7 mouse cellular contexts compared by ENCODE assay signal in genomic region chr12:34714266-34714939, GRCm38 (mm10).
DNase-seq lines count a peak whose midpoint lies in the region; ATAC-seq and TF ChIP-seq lines count a peak whose summit lies in the region.

No protein-coding gene starts in this region.

- no peaks in the 10 kb centered on the region for H3K27me3 ChIP-seq in heart, embryonic 16.5 days (ENCODE audit: control insufficient read depth, insufficient read depth, low read length)
- no peaks in the 10 kb centered on the region for H3K27me3 ChIP-seq in liver, embryonic 14.5 days (ENCODE audit: control insufficient read depth, insufficient read depth, low read length)

- no peaks in the 10 kb centered on the region for H3K9me3 ChIP-seq in heart, embryonic 16.5 days (replicated peaks; ENCODE audit: control insufficient read depth, low read length)
- no peaks in the 10 kb centered on the region for H3K9me3 ChIP-seq in liver, embryonic 14.5 days (ENCODE audit: control insufficient read depth, low read length)

- no peak for TF ChIP-seq EP300 in liver, embryonic 14.5 days (IDR thresholded peaks at IDR 0.05; ENCODE audit: low read depth)

- peak overlapping the region; percentile 48 for H3K4me3 ChIP-seq in heart, embryonic 16.5 days (ENCODE audit: low read length)
- peak overlapping the region; percentile 16 to 21 for H3K4me3 ChIP-seq in liver, embryonic 14.5 days (ENCODE audit: insufficient read depth in 1 of 2, low read depth in 2 of 2, low read length in 2 of 2)

- H3K9ac ChIP-seq in heart, embryonic 16.5 days (ENCODE audit: low read length) = peak overlapping the region; percentile 62
- H3K9ac ChIP-seq in liver, embryonic 14.5 days (replicated peaks) = no peak overlapping the region

- no peaks in the 10 kb centered on the region for H3K36me3 ChIP-seq in heart, embryonic 16.5 days (ENCODE audit: control insufficient read depth, insufficient read depth)
- H3K36me3 ChIP-seq in liver, embryonic 14.5 days (replicated peaks; ENCODE audit: control insufficient read depth, insufficient read depth, low read depth) = no peaks in the 10 kb centered on the region

- peak overlapping the region; percentile 79 for H3K27ac ChIP-seq in heart, embryonic 16.5 days (ENCODE audit: low read length)
- H3K27ac ChIP-seq in liver, embryonic 14.5 days = no peak overlapping the region

- H3K4me1 ChIP-seq in heart, embryonic 16.5 days (ENCODE audit: control insufficient read depth, insufficient read depth, low read length) = peaks cover 9% of the 10 kb centered on the region
- no peaks in the 10 kb centered on the region for H3K4me1 ChIP-seq in liver, embryonic 14.5 days (replicated peaks; ENCODE audit: control insufficient read depth in 2 of 2, insufficient read depth in 2 of 2, low read length in 1 of 2)

- peak; percentile 26 to 32 for DNase-seq in B cell, adult 2 months
- no peak for DNase-seq in liver, embryonic 14.5 days (ENCODE audit: low read depth in 3 of 3, low spot score in 3 of 3)
- no peak for DNase-seq in frontal cortex, postnatal 10 days (ENCODE audit: low spot score in 2 of 2)
- DNase-seq in retina, postnatal 1 day = no peak
- no peak for DNase-seq in thymus, postnatal 10 days (ENCODE audit: low spot score in 2 of 2)

- ATAC-seq in CD4-positive, CD25-positive, alpha-beta regulatory T cell, adult 4 months = peak; percentile 84
- ATAC-seq in heart, embryonic 16.5 days (replicated peaks; ENCODE audit: extremely low read depth, insufficient read depth, low FRiP score) = peak; percentile 84
- no peak for ATAC-seq in liver, embryonic 14.5 days (ENCODE audit: insufficient read depth)

- TF ChIP-seq CTCF in liver, embryonic 14.5 days (IDR thresholded peaks at IDR 0.05; ENCODE audit: low read depth) = no peak

- WGBS in heart, embryonic 16.5 days = 20% methylated on average over 14 of the region's 14 CpGs
- 10% methylated on average over 14 of the region's 14 CpGs for WGBS in liver, embryonic 14.5 days (ENCODE audit: insufficient replicate concordance)

- H3K4me2 ChIP-seq in heart, embryonic 16.5 days (ENCODE audit: low read depth, low read length) = peak overlapping the region; percentile 61
- peak overlapping the region; percentile 19; the same call in 1 of the 2 replicates for H3K4me2 ChIP-seq in liver, embryonic 14.5 days (ENCODE audit: low read depth)

Comparison
In these comparisons a context has a peak if more than half of its experiments do, and no peak if none do; other contexts are left out.
1. DNase-seq: peak in B cell, adult 2 months (2 of 2); none in liver, embryonic 14.5 days (0 of 3), frontal cortex, postnatal 10 days (0 of 2), retina, postnatal 1 day (single experiment) and thymus, postnatal 10 days (0 of 2).